Mouse (Mus musculus): Measurements from ENCODE around the gene Ctdspl. TPM values are rescaled to one million over a fixed set of nuclear protein-coding genes. Genes with fewer than 3 reads are reported as not detected.

Ctdspl gene
- polyA plus RNA-seq, 1 experiment = 6.7 TPM

DNA sequence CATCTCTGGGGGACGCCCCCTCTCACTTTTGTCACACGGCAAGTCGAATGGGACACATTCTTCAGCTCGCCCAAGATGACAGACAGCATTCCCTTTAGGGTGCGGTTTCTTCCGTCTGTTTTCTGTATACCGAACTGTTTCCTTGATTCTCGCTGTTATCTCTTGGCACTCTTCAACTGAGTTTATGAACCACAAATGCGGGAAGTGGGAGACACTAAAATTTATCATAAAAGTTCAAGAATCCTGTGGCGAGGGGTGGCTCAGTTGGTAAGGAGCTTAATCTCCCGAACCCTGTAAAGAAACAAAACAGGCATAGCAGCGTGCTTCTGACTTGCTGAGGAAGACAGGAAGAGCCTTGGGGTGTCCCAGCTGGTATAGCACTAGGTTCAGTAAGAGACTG, 18.1 kb downstream of the Ctdspl start:
- 65% methylated on average over 12 of the region's 12 CpGs for WGBS
- TF ChIP-seq POLR2A (IDR thresholded peaks at IDR 0.05; ENCODE audit: borderline replicate concordance, control insufficient read depth, low read depth, low read length) = no peak
- no peak for TF ChIP-seq CTCF (IDR thresholded peaks at IDR 0.05; ENCODE audit: control insufficient read depth, insufficient read depth, low read length)
- Histone ChIP-seq H3K27ac (ENCODE audit: control insufficient read depth, insufficient read depth, low read depth, low read length, poor library complexity) (no peak overlapping the region), H3K4me3 (replicated peaks; ENCODE audit: control insufficient read depth, low read depth, low read length) (no peak overlapping the region), H3K4me1 (ENCODE audit: control insufficient read depth, insufficient read depth, low read length) (no peaks in the 10 kb centered on the region; the same call in 1 of the 2 replicates)

DNA sequence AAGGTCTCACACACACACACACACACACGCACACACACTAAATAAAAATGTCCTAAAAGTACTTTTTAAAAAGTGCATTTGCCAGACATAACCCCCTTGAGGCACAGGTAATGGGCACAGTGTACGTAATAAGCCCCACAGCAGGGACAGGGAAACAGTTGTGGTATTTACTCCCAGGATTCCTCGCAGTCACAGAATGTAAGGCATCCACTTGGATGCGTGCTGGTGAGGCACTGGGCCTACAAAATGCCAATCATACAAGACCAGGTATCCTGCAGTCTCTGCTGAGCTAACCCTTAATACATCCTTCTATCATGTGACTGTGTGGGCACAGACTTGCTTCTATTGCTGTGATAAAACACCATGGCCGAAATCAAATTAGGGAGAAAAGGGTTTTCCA, 22.2 kb downstream of the Ctdspl start:
- Histone ChIP-seq H3K4me3 (replicated peaks; ENCODE audit: control insufficient read depth, low read depth, low read length) (no peak overlapping the region), H3K4me1 (ENCODE audit: control insufficient read depth, insufficient read depth, low read length) (no peaks in the 10 kb centered on the region), H3K27ac (ENCODE audit: control insufficient read depth, insufficient read depth, low read depth, low read length, poor library complexity) (no peak overlapping the region)
- TF ChIP-seq POLR2A (IDR thresholded peaks at IDR 0.05; ENCODE audit: borderline replicate concordance, control insufficient read depth, low read depth, low read length) (no peak), CTCF (IDR thresholded peaks at IDR 0.05; ENCODE audit: control insufficient read depth, insufficient read depth, low read length) (no peak)
- WGBS = 88% methylated on average over 5 of the region's 5 CpGs

- TF ChIP-seq CTCF (IDR thresholded peaks at IDR 0.05; ENCODE audit: control insufficient read depth, insufficient read depth, low read length) = no peak
- TF ChIP-seq POLR2A (IDR thresholded peaks at IDR 0.05; ENCODE audit: borderline replicate concordance, control insufficient read depth, low read depth, low read length) = no peak
- 84% methylated on average over 8 of the region's 8 CpGs for WGBS
- Histone ChIP-seq H3K27ac (ENCODE audit: control insufficient read depth, insufficient read depth, low read depth, low read length, poor library complexity) (no peak overlapping the region), H3K4me3 (replicated peaks; ENCODE audit: control insufficient read depth, low read depth, low read length) (no peak overlapping the region), H3K4me1 (ENCODE audit: control insufficient read depth, insufficient read depth, low read length) (no peaks in the 10 kb centered on the region)
Observed at GRCm38 (mm10) chr9:118949124-118949523, 22.9 kb downstream of the Ctdspl start.

GRCm38 (mm10) chr9:118949654-118950053, 23.4 kb downstream of the Ctdspl start:
- Histone ChIP-seq H3K4me3 (replicated peaks; ENCODE audit: control insufficient read depth, low read depth, low read length) (no peak overlapping the region), H3K4me1 (ENCODE audit: control insufficient read depth, insufficient read depth, low read length) (no peaks in the 10 kb centered on the region), H3K27ac (ENCODE audit: control insufficient read depth, insufficient read depth, low read depth, low read length, poor library complexity) (no peak overlapping the region)
- 77% methylated on average over 4 of the region's 4 CpGs for WGBS
- TF ChIP-seq POLR2A (IDR thresholded peaks at IDR 0.05; ENCODE audit: borderline replicate concordance, control insufficient read depth, low read depth, low read length) (no peak), CTCF (IDR thresholded peaks at IDR 0.05; ENCODE audit: control insufficient read depth, insufficient read depth, low read length) (no peak)

DNA sequence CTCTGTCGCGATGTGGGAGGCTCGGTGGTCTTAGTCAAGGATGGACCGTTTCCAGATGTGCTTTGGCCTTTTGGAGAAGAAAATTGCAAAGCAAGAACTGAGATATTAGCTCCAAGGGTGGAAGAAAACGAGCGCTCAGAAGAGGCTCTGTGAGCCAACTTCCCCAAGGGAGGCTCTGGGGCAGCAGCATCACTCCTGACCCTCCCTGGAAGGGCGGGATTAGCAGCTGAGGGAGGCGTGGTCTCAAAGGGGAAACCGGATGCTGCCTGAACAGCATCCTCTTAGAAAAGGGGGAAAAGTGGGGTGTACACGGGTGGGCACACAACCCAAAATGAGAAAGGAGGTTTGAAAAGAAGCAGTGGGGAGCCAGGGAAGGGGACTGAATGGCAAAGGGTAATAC, 23.8 kb downstream of the Ctdspl start:
- no peak overlapping the region for H3K4me3 ChIP-seq (replicated peaks; ENCODE audit: control insufficient read depth, low read depth, low read length)
- WGBS = 56% methylated on average over 10 of the region's 10 CpGs
- H3K4me1 ChIP-seq (ENCODE audit: control insufficient read depth, insufficient read depth, low read length) = no peaks in the 10 kb centered on the region
- no peak for TF ChIP-seq POLR2A (IDR thresholded peaks at IDR 0.05; ENCODE audit: borderline replicate concordance, control insufficient read depth, low read depth, low read length)
- no peak for TF ChIP-seq CTCF (IDR thresholded peaks at IDR 0.05; ENCODE audit: control insufficient read depth, insufficient read depth, low read length)
- H3K27ac ChIP-seq (ENCODE audit: control insufficient read depth, insufficient read depth, low read depth, low read length, poor library complexity) = no peak overlapping the region

DNA sequence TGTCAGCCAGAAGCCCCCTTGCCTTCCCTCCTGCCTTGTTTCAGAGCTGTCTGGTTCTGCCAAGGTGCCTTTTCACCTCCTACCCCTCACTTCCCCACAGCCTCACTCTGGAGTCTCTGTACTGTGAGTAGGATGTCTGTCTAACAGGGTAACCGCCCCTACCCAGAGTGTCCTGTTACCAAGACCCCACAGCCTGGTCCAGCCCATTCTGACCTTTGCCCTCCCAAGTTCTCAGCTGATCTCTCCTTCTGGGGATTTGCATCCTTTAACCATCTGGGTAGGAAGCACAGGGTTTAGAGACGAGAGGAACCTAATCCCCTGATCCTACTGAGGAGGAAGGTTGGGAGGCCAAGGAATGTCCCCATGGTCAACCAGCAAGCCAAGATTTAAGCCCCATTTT, 24.5 kb downstream of the Ctdspl start:
- 78% methylated on average over 2 of the region's 2 CpGs for WGBS
- no peak for TF ChIP-seq CTCF (IDR thresholded peaks at IDR 0.05; ENCODE audit: control insufficient read depth, insufficient read depth, low read length)
- no peak for TF ChIP-seq POLR2A (IDR thresholded peaks at IDR 0.05; ENCODE audit: borderline replicate concordance, control insufficient read depth, low read depth, low read length)
- H3K4me3 ChIP-seq (replicated peaks; ENCODE audit: control insufficient read depth, low read depth, low read length) = no peak overlapping the region
- no peaks in the 10 kb centered on the region for H3K4me1 ChIP-seq (ENCODE audit: control insufficient read depth, insufficient read depth, low read length)
- H3K27ac ChIP-seq (ENCODE audit: control insufficient read depth, insufficient read depth, low read depth, low read length, poor library complexity) = no peak overlapping the region

GRCm38 (mm10) chr9:118951381-118951780, 25.1 kb downstream of the Ctdspl start:
- Histone ChIP-seq H3K4me1 (ENCODE audit: control insufficient read depth, insufficient read depth, low read length) (no peaks in the 10 kb centered on the region), H3K4me3 (replicated peaks; ENCODE audit: control insufficient read depth, low read depth, low read length) (no peak overlapping the region), H3K27ac (ENCODE audit: control insufficient read depth, insufficient read depth, low read depth, low read length, poor library complexity) (no peak overlapping the region)
- TF ChIP-seq POLR2A (IDR thresholded peaks at IDR 0.05; ENCODE audit: borderline replicate concordance, control insufficient read depth, low read depth, low read length) (no peak), CTCF (IDR thresholded peaks at IDR 0.05; ENCODE audit: control insufficient read depth, insufficient read depth, low read length) (no peak)
- WGBS = 83% methylated on average over 7 of the region's 7 CpGs

GRCm38 (mm10) chr9:118952180-118952579, 25.9 kb downstream of the Ctdspl start:
- 83% methylated on average over 16 of the region's 16 CpGs for WGBS
- TF ChIP-seq POLR2A (IDR thresholded peaks at IDR 0.05; ENCODE audit: borderline replicate concordance, control insufficient read depth, low read depth, low read length) = no peak
- TF ChIP-seq CTCF (IDR thresholded peaks at IDR 0.05; ENCODE audit: control insufficient read depth, insufficient read depth, low read length) = no peak
- Histone ChIP-seq H3K27ac (ENCODE audit: control insufficient read depth, insufficient read depth, low read depth, low read length, poor library complexity) (no peak overlapping the region), H3K4me1 (ENCODE audit: control insufficient read depth, insufficient read depth, low read length) (no peaks in the 10 kb centered on the region), H3K4me3 (replicated peaks; ENCODE audit: control insufficient read depth, low read depth, low read length) (no peak overlapping the region)
